Mouse (Mus musculus) kidney, adult 2 months (tissue): Measurements from ENCODE around the gene Ano8.

Source experiments
- CTCF ChIP-seq: fragments of 200-500 bp; conservative IDR thresholded peaks from 2 replicates; pipeline ENCODE4 v1.5.1; 2011; ENCODE audit warnings: low read depth, mild to moderate bottlenecking, control low read depth, low read length, moderate library complexity, mixed read lengths; ENCODE audit not compliant: insufficient read depth, insufficient read length
- POLR2A ChIP-seq: fragments of 200-500 bp; IDR thresholded peaks from one replicate; pipeline ENCODE4 v1.6.1; 2011; ENCODE audit warnings: low read depth, low read length, control low read depth

DNA sequence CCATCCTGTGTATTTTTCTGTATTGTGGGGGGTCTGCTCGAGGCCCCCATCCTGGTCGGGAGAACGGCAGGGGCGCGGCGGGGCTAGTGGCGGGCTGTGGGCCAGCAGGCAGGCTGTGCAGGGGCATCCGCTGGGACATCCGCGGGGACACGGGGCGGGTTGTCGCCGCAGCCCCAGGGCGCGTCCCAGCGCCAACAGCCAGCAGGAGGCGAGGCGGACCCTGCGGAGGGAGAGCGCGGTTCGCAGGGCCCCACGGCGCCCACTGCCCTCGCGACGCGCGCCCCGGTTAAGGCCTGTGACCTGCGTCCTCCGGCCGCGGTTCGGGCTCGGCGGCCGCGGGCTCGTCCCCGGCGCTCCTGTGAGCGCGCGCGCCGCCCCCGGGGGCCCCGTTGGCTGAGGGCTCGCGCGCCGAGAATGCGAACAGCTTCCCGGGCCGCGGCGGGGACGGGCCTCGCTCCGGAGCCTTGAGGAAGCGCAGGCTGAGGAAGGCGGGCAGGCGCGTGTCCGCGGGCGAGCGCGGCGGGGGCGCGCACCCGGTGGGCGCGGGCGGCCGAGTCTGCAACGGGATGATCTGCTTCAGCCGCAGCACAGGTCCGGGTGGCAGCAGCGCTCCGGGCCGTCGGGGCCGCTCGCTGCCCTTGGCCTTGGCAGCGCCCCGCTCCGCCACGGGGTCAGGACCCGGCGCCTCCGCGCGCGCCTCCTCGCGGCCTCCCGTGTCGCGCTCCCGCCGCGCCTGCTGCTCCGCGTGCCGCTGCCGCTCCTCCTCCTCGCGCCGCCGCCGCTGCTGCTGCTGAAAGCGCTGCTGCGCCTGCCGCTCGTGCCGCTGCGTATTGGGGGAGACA lies 9.4 kb downstream of the Ano8 start:
- TF ChIP-seq POLR2A (no peak), CTCF (no peak)
